Mouse (Mus musculus) liver, postnatal 0 days (tissue): ENCODE data around the gene Trat1. TPM values are rescaled to one million over a fixed set of nuclear protein-coding genes. Genes with fewer than 3 reads are reported as not detected.

Experiments
- ATAC-seq: fragments of 200-750 bp; cut with Nextera tagmentation; 2 replicates; pipeline ENCODE4 v1.8.0; 2017; ENCODE audit warnings: mild to moderate bottlenecking, moderate library complexity
- DNase-seq: peaks from one replicate; pipeline ENCODE4 v3.0.0-alpha.2; 2016
- H3K27ac ChIP-seq: fragments of 300-500 bp; sonication (generic); 2 replicates; pipeline ENCODE4 v1.5.1; 2014; ENCODE audit warnings: antibody characterized with exemption, moderate library complexity, mild to moderate bottlenecking, low read depth
- H3K27me3 ChIP-seq: fragments of 300-500 bp; sonication (generic); 2 replicates; pipeline ENCODE4 v1.6.1; 2014; ENCODE audit warnings: low read length, control low read depth, mixed read lengths; ENCODE audit not compliant: insufficient read depth
- H3K36me3 ChIP-seq: fragments of 300-500 bp; sonication (generic); replicated peaks from 2 replicates; pipeline ENCODE4 v1.6.1; 2014; ENCODE audit warnings: mild to moderate bottlenecking, control low read depth, low read length, moderate library complexity, mixed read lengths; ENCODE audit not compliant: insufficient read depth
- H3K4me1 ChIP-seq: fragments of 300-500 bp; sonication (generic); 2 replicates; pipeline ENCODE4 v1.6.1; 2014; ENCODE audit warnings: antibody characterized with exemption, mild to moderate bottlenecking, control low read depth; ENCODE audit not compliant: insufficient read depth
- H3K4me2 ChIP-seq: fragments of 300-500 bp; sonication (generic); 2 replicates; pipeline ENCODE4 v1.6.1; 2014; ENCODE audit warnings: low read depth, mild to moderate bottlenecking, low read length, moderate library complexity, mixed read lengths
- H3K4me3 ChIP-seq: fragments of 300-500 bp; sonication (generic); 2 replicates; pipeline ENCODE4 v1.5.1; 2014; ENCODE audit warnings: low read depth, low read length
- H3K9ac ChIP-seq: fragments of 300-500 bp; sonication (generic); replicated peaks from 2 replicates; pipeline ENCODE4 v1.6.1; 2014; ENCODE audit warnings: mild to moderate bottlenecking, moderate library complexity
- H3K9me3 ChIP-seq: fragments of 300-500 bp; sonication (generic); 2 replicates; pipeline ENCODE4 v1.6.1; 2016; ENCODE audit warnings: mild to moderate bottlenecking, control low read depth, low read length, mixed read lengths
- CTCF ChIP-seq: sonication (generic); IDR thresholded peaks from 2 replicates; pipeline ENCODE4 v1.5.1; 2016; ENCODE audit warnings: antibody characterized with exemption, low read depth
- EP300 ChIP-seq: IDR thresholded peaks from 2 replicates; pipeline ENCODE4 v1.6.1; 2016; ENCODE audit warnings: antibody characterized with exemption, low read depth, mild to moderate bottlenecking
- WGBS: fragments of 180-500 bp; shearing (Covaris S2); extraction: QIAGEN DNeasy Blood & Tissue Kit; methylation state at CpG from one replicate; pipeline ENCODE4 v1.1.7; 2014; ENCODE audit not compliant: insufficient replicate concordance; 5-methylcytosine and 5-hydroxymethylcytosine counted together
- polyA plus RNA-seq: library from polyadenylated mRNA; unstranded; fragments of >200 nt; fragmentation: Nextera tagmentation; extraction: Ambion mirVana; gene quantifications from 2 replicates; pipeline ENCODE4 v1.2.1, GENCODE M21; 2015

Trat1 gene
- polyA plus RNA-seq = not detected in 2 replicates

GRCm38 (mm10) chr16:48771971-48772445 is at the start of gene Trat1:
TSS of gene Trat1 (minus strand) at chr16:48772021.
- Histone ChIP-seq H3K27me3 (no peaks in the 10 kb centered on the region), H3K36me3 (no peaks in the 10 kb centered on the region), H3K9ac (no peak within 1 kb of the TSS), H3K4me1 (no peaks in the 10 kb centered on the region), H3K27ac (no peak within 1 kb of the TSS), H3K4me3 (no peak within 1 kb of the TSS), H3K4me2 (no peak within 1 kb of the TSS), H3K9me3 (no peaks in the 10 kb centered on the region)
- ATAC-seq (no peak), DNase-seq (no peak)
- 50% methylated on average over 3 of the region's 3 CpGs for WGBS
- TF ChIP-seq EP300 (no peak), CTCF (no peak)

GRCm38 (mm10) chr16:48818524-48818923 is 46.7 kb upstream of the Trat1 start:
- Histone ChIP-seq H3K27ac (no peak overlapping the region), H3K4me3 (no peak overlapping the region), H3K36me3 (no peaks in the 10 kb centered on the region), H3K9ac (no peak overlapping the region), H3K27me3 (no peaks in the 10 kb centered on the region), H3K9me3 (no peaks in the 10 kb centered on the region), H3K4me2 (no peak overlapping the region), H3K4me1 (no peaks in the 10 kb centered on the region)
- WGBS = 68% methylated on average over 6 of the region's 6 CpGs
- TF ChIP-seq CTCF = no peak
- no peak for TF ChIP-seq EP300
- no peak for DNase-seq
- peak; percentile 31; the same call in 1 of the 2 replicates for ATAC-seq

GRCm38 (mm10) chr16:48816695-48817094 is 44.9 kb upstream of the Trat1 start, which contains the start of gene Retnlb:
TSS of gene Retnlb (plus strand) at chr16:48816856.
- Histone ChIP-seq H3K4me1 (no peaks in the 10 kb centered on the region), H3K4me3 (no peak within 1 kb of the TSS), H3K4me2 (no peak within 1 kb of the TSS), H3K27me3 (no peaks in the 10 kb centered on the region), H3K9me3 (no peaks in the 10 kb centered on the region), H3K27ac (no peak within 1 kb of the TSS), H3K9ac (no peak within 1 kb of the TSS), H3K36me3 (no peaks in the 10 kb centered on the region)
- WGBS = 89% methylated on average over 2 of the region's 2 CpGs
- ATAC-seq (no peak), DNase-seq (no peak)
- TF ChIP-seq EP300 (no peak), CTCF (no peak)

GRCm38 (mm10) chr16:48811881-48812436 is 40.1 kb upstream of the Trat1 start:
- no peak overlapping the region for H3K27ac ChIP-seq
- H3K4me1 ChIP-seq = no peaks in the 10 kb centered on the region
- DNase-seq = no peak
- H3K36me3 ChIP-seq = no peaks in the 10 kb centered on the region
- ATAC-seq = peak; percentile 36; the same call in 1 of the 2 replicates
- no peak overlapping the region for H3K4me2 ChIP-seq
- TF ChIP-seq EP300 = no peak
- TF ChIP-seq CTCF = no peak
- WGBS = 59% methylated on average over 7 of the region's 7 CpGs
- no peak overlapping the region for H3K9ac ChIP-seq
- no peak overlapping the region for H3K4me3 ChIP-seq
- H3K27me3 ChIP-seq = no peaks in the 10 kb centered on the region
- H3K9me3 ChIP-seq = no peaks in the 10 kb centered on the region

- no peaks in the 10 kb centered on the region for H3K36me3 ChIP-seq
- no peak overlapping the region for H3K27ac ChIP-seq
- no peak overlapping the region for H3K9ac ChIP-seq
- 42% methylated on average over 2 of the region's 2 CpGs for WGBS
- no peaks in the 10 kb centered on the region for H3K27me3 ChIP-seq
- ATAC-seq (no peak), DNase-seq (no peak)
- H3K4me3 ChIP-seq = no peak overlapping the region
- TF ChIP-seq EP300 (no peak), CTCF (peak; percentile 40)
- H3K4me2 ChIP-seq = no peak overlapping the region
- no peaks in the 10 kb centered on the region for H3K4me1 ChIP-seq
- H3K9me3 ChIP-seq = no peaks in the 10 kb centered on the region
Measured at GRCm38 (mm10) chr16:48809374-48809773, 37.6 kb upstream of the Trat1 start.

GRCm38 (mm10) chr16:48806521-48806920 is 34.7 kb upstream of the Trat1 start:
- H3K4me1 ChIP-seq = no peaks in the 10 kb centered on the region
- no peak overlapping the region for H3K27ac ChIP-seq
- no peak for ATAC-seq
- H3K27me3 ChIP-seq = no peaks in the 10 kb centered on the region
- H3K9ac ChIP-seq = no peak overlapping the region
- WGBS = 41% methylated on average over 1 of the region's 1 CpGs
- H3K9me3 ChIP-seq = no peaks in the 10 kb centered on the region
- no peak overlapping the region for H3K4me2 ChIP-seq
- no peak overlapping the region for H3K4me3 ChIP-seq
- no peaks in the 10 kb centered on the region for H3K36me3 ChIP-seq
- DNase-seq = no peak
- TF ChIP-seq CTCF (no peak), EP300 (no peak)
